Mouse (Mus musculus) ES-Bruce4 (cell line): ENCODE data around the gene Lyrm4.

Experiments
- CTCF ChIP-seq: IDR thresholded peaks from one replicate; pipeline ENCODE4 v1.8.1; 2011; ENCODE audit warnings: low read depth, low read length
- EP300 ChIP-seq: IDR thresholded peaks from 2 replicates; pipeline ENCODE4 v1.6.1; 2011; ENCODE audit warnings: low read depth, low read length; ENCODE audit not compliant: insufficient read depth

DNA sequence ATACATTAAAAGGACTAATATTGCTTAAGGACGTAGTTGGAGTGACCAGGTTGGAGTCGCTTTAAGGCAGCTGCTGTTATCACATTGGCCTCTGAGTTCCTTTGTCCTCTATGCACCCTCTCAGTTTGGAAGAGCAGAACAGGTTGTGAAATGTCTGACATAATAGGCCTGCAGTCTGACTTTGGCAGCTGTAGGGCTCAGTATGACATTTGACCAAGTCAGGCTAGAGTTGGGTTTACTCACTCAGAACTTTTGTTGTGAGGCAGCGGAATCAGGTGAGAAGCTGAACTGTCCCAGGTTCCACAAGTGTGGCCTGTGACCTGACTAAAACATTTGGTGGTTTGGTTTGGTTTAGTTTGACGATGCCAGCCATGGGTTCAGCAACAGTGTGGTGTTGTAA, 153.7 kb downstream of the Lyrm4 start:
- TF ChIP-seq CTCF (no peak), EP300 (no peak)
